Mouse (Mus musculus): ENCODE measurements at regions not wholly inside any gene's neighbourhood (a gene's known extent, or its start where the extent isn't known, plus 50 kb on each side); places are given as distances from the start of the nearest gene placed in this dataset.

Small RNAs in the stretch of these regions (microRNA-seq; reads per million reads assigned to microRNA genes)
- 0 reads per million in 2 experiments for gene Gm24710

Data from layer of hippocampus, adult 8-10 months (tissue).